Mouse (Mus musculus) cortical plate, adult 2 months (tissue): ENCODE measurements around the gene Asic1. TPM values are rescaled to one million over a fixed set of nuclear protein-coding genes. Genes with fewer than 3 reads are reported as not detected.

Experiments
- H3K27ac ChIP-seq: fragments of 200-500 bp; 2 replicates; pipeline ENCODE4 v1.5.1; 2012; ENCODE audit warnings: low read length, control low read depth, inconsistent platforms; ENCODE audit not compliant: insufficient read depth
- H3K4me1 ChIP-seq: fragments of 200-500 bp; 2 replicates; pipeline ENCODE4 v1.6.1; 2011; ENCODE audit warnings: low read length; ENCODE audit not compliant: control insufficient read depth, insufficient read depth
- H3K4me3 ChIP-seq: fragments of 200-500 bp; 2 replicates; pipeline ENCODE4 v1.5.1; 2011; ENCODE audit warnings: mild to moderate bottlenecking, low read length, control low read depth; ENCODE audit not compliant: insufficient read depth
- CTCF ChIP-seq: fragments of 200-500 bp; IDR thresholded peaks from 2 replicates; pipeline ENCODE4 v1.5.1; 2011; ENCODE audit warnings: mild to moderate bottlenecking, control low read depth, low read length; ENCODE audit not compliant: insufficient read depth; ENCODE audit errors: extremely low read depth
- POLR2A ChIP-seq: fragments of 200-500 bp; IDR thresholded peaks from 2 replicates; pipeline ENCODE4 v1.6.1; 2011; ENCODE audit warnings: mild to moderate bottlenecking, low read length, control low read depth; ENCODE audit not compliant: insufficient read depth; ENCODE audit errors: extremely low read depth
- polyA plus RNA-seq: library from polyadenylated mRNA; depleted of rRNA; stranded (reverse); fragments of >200 nt; gene quantifications from 2 replicates; pipeline ENCODE4 v1.2.3, GENCODE M21; 2012

Asic1 gene
- polyA plus RNA-seq, 1 experiment, result 59.0 TPM

- Histone ChIP-seq H3K27ac (peak overlapping the region; percentile 87), H3K4me3 (no peak overlapping the region), H3K4me1 (peaks cover 13% of the 10 kb centered on the region)
- TF ChIP-seq CTCF, result no peak
Measured at GRCm38 (mm10) chr15:99715982-99716746, 46.0 kb downstream of the Asic1 start.

GRCm38 (mm10) chr15:99716814-99717213 is 46.6 kb downstream of the Asic1 start:
- peak overlapping the region; percentile 87 for H3K27ac ChIP-seq
- H3K4me1 ChIP-seq, result peaks cover 13% of the 10 kb centered on the region
- peak; percentile 60; the same call in 1 of the 2 replicates for TF ChIP-seq POLR2A
- no peak for TF ChIP-seq CTCF
- peak overlapping the region; percentile 44; the same call in 1 of the 2 replicates for H3K4me3 ChIP-seq

GRCm38 (mm10) chr15:99717386-99718334 is 47.5 kb downstream of the Asic1 start, which contains the start of gene Gpd1:
Gene Gpd1 (plus strand): TSS chr15:99717515.
- no peak for TF ChIP-seq CTCF
- peak; percentile 86 for TF ChIP-seq POLR2A
- peaks cover 13% of the 10 kb centered on the region for H3K4me1 ChIP-seq
- H3K27ac ChIP-seq, result peak within 1 kb of the TSS; percentile 87
- peak within 1 kb of the TSS; percentile 44 for H3K4me3 ChIP-seq

- TF ChIP-seq CTCF, result no peak
- no peak for TF ChIP-seq POLR2A
- peak overlapping the region; percentile 76 for H3K27ac ChIP-seq
- H3K4me1 ChIP-seq, result peaks cover 16% of the 10 kb centered on the region
- peak overlapping the region; percentile 44; the same call in 1 of the 2 replicates for H3K4me3 ChIP-seq
Measured at GRCm38 (mm10) chr15:99718461-99719021, 48.4 kb downstream of the Asic1 start.

- no peak overlapping the region for H3K27ac ChIP-seq
- TF ChIP-seq POLR2A, result no peak
- TF ChIP-seq CTCF, result no peak
- H3K4me1 ChIP-seq, result peaks cover 16% of the 10 kb centered on the region
- no peak overlapping the region for H3K4me3 ChIP-seq
Measured at GRCm38 (mm10) chr15:99719865-99720264, 49.7 kb downstream of the Asic1 start.

GRCm38 (mm10) chr15:99721921-99722743 is 52.0 kb downstream of the Asic1 start:
- Histone ChIP-seq H3K4me1 (peaks cover 7% of the 10 kb centered on the region), H3K4me3 (no peak overlapping the region), H3K27ac (no peak overlapping the region)
- TF ChIP-seq CTCF (no peak), POLR2A (no peak)

GRCm38 (mm10) chr15:99723120-99723514 is 52.9 kb downstream of the Asic1 start:
- peak overlapping the region; percentile 38 for H3K27ac ChIP-seq
- TF ChIP-seq CTCF, result no peak
- no peak for TF ChIP-seq POLR2A
- H3K4me3 ChIP-seq, result no peak overlapping the region
- H3K4me1 ChIP-seq, result peaks cover 6% of the 10 kb centered on the region

GRCm38 (mm10) chr15:99723515-99724291 is 53.5 kb downstream of the Asic1 start:
- TF ChIP-seq POLR2A, result no peak
- no peak for TF ChIP-seq CTCF
- Histone ChIP-seq H3K4me3 (no peak overlapping the region; the same call in 1 of the 2 replicates), H3K4me1 (peaks cover 5% of the 10 kb centered on the region), H3K27ac (peak overlapping the region; percentile 38)
